Mouse (Mus musculus) ES-Bruce4 (cell line): ENCODE measurements at regions not wholly inside any gene's neighbourhood (a gene's known extent, or its start where the extent isn't known, plus 50 kb on each side); places are given as distances from the start of the nearest gene placed in this dataset.

Experiments
- H3K27ac ChIP-seq: 2 replicates; pipeline ENCODE4 v1.5.1; 2012; ENCODE audit warnings: low read length, inconsistent platforms; ENCODE audit not compliant: insufficient read depth
- H3K27me3 ChIP-seq: 2 replicates; pipeline ENCODE4 v1.6.1; 2012; ENCODE audit warnings: mild to moderate bottlenecking, low read length, inconsistent platforms; ENCODE audit not compliant: control insufficient read depth, poor library complexity, insufficient read depth, severe bottlenecking
- H3K36me3 ChIP-seq: 2 replicates; pipeline ENCODE4 v1.6.1; 2012; ENCODE audit warnings: inconsistent platforms, mild to moderate bottlenecking, low read length, moderate library complexity; ENCODE audit not compliant: control insufficient read depth, poor library complexity, insufficient read depth, severe bottlenecking
- H3K4me1 ChIP-seq: one replicate; pipeline ENCODE4 v1.8.1; 2011; ENCODE audit warnings: low read length; ENCODE audit not compliant: control insufficient read depth, insufficient read depth
- H3K4me3 ChIP-seq: 2 replicates; pipeline ENCODE4 v1.5.1; 2011; ENCODE audit warnings: low read depth, mild to moderate bottlenecking, low read length
- H3K9ac ChIP-seq: 2 replicates; pipeline ENCODE4 v1.6.1; 2012; ENCODE audit warnings: low read depth, mild to moderate bottlenecking, inconsistent platforms; ENCODE audit not compliant: poor library complexity, severe bottlenecking
- H3K9me3 ChIP-seq: replicated peaks from 2 replicates; pipeline ENCODE4 v1.6.1; 2012; ENCODE audit warnings: mild to moderate bottlenecking, low read length, inconsistent platforms; ENCODE audit not compliant: control insufficient read depth, poor library complexity, insufficient read depth, severe bottlenecking
- CTCF ChIP-seq: IDR thresholded peaks from one replicate; pipeline ENCODE4 v1.8.1; 2011; ENCODE audit warnings: low read depth, low read length
- EP300 ChIP-seq: IDR thresholded peaks from 2 replicates; pipeline ENCODE4 v1.6.1; 2011; ENCODE audit warnings: low read depth, low read length; ENCODE audit not compliant: insufficient read depth
- POLR2A ChIP-seq: IDR thresholded peaks from one replicate; pipeline ENCODE4 v1.8.1; 2011; ENCODE audit warnings: low read length; ENCODE audit not compliant: insufficient read depth

DNA sequence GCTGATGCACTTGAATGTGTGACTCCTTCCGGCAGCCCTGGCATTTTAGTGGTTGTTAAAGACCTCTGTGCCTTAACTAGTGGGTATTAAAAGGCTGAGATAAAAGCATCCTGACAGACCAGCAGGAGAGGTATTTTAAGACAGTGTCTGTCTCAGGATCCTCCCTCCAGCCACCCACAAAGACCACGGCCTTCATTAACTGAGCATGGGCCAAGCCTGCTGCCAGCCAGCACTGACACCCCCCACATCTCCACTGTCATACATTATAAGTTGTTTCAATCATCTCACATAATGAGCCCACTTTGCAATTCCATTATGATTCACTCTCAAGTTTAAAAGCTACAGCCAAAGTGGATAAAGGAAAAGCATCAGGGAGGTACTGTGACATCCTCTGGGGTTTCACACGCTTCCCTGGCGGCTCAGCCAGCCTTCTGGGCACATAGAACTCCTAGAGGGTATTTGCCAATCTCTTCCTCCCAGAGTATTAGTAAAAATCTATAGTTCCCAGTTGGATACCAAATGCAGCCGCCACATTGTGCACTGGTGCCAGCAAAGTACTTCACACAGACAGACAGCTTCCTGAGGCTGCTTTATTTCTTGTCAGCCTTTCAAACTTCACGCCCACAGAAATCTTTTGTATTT lies 333.8 kb downstream of the Olfr1505 start:
- Histone ChIP-seq H3K4me1 (no peaks in the 10 kb centered on the region), H3K9me3 (no peaks in the 10 kb centered on the region), H3K27ac (no peak overlapping the region), H3K4me3 (no peak overlapping the region), H3K9ac (no peak overlapping the region), H3K27me3 (no peaks in the 10 kb centered on the region), H3K36me3 (no peaks in the 10 kb centered on the region)
- TF ChIP-seq EP300, result no peak
- no peak for TF ChIP-seq POLR2A
- TF ChIP-seq CTCF, result no peak

DNA sequence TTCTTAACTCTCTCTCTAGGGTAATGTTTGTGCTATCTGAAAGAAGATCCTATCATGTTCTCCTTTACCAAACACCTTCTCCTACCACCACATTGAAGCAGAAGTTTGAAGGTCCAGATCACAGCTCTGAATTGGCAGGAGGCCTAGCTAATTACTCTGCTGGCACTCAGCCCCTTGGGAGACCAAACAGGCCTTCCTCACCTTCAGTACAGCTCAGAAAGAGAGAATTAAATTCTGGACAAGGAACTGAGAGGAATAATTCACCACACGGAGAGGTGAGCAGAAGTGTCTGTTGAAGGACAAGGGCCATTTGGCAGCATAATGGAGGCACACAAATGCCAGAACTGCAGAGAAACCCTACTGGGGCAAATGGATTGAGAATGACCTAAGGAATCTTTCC lies 334.6 kb downstream of the Olfr1505 start:
- Histone ChIP-seq H3K9me3 (no peaks in the 10 kb centered on the region), H3K36me3 (no peaks in the 10 kb centered on the region), H3K27ac (no peak overlapping the region), H3K9ac (no peak overlapping the region), H3K4me3 (no peak overlapping the region), H3K27me3 (no peaks in the 10 kb centered on the region), H3K4me1 (no peaks in the 10 kb centered on the region)
- TF ChIP-seq EP300 (no peak), CTCF (no peak), POLR2A (no peak)

DNA sequence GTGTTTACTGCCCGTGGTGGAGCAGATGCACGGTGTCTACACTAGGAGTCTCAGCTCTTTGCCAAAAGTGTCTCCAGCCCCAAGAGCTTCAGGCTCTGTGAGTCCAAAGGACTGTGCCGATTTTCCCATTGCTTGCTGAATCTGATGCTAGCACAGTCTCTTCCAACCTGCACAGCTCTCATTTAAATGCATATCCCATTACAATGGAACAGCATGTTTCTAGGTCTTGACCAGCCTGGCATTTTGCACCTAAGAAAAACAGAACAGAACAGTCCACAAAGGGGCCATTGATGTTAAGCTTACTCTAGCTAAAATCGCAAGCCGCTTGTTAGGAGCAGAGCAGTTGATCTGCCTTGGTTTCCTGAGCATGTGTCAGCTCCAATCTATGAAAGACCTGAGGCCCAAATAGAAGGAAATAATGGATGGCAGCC lies 339.2 kb downstream of the Tle4 start:
- no peak overlapping the region for H3K4me3 ChIP-seq
- H3K36me3 ChIP-seq, result no peaks in the 10 kb centered on the region
- H3K27me3 ChIP-seq, result no peaks in the 10 kb centered on the region; the same call in 1 of the 2 replicates
- H3K9ac ChIP-seq, result no peak overlapping the region
- no peak overlapping the region for H3K27ac ChIP-seq
- H3K9me3 ChIP-seq, result no peaks in the 10 kb centered on the region
- H3K4me1 ChIP-seq, result no peaks in the 10 kb centered on the region
- TF ChIP-seq POLR2A, result no peak
- no peak for TF ChIP-seq CTCF
- no peak for TF ChIP-seq EP300

DNA sequence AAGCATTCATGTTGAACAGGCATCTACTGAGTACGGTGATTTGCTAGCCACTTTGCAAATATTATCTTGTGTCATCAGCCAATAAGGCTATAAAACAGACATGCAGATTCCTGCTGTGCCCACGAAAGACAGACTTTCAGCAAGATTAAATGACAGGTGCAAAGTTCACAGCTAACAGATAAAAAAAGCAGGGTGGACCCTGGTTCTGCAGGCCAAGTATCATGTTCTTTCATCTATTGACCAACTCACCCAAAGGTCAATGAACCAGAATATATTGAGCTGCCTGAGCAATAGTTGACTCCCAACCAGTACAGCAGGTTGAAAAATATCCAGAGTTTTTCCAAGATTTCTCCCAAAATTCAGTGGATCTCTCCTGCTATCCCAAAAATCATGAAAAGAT lies 338.6 kb downstream of the Tle4 start:
- no peak overlapping the region for H3K4me3 ChIP-seq
- no peaks in the 10 kb centered on the region for H3K4me1 ChIP-seq
- no peak overlapping the region for H3K27ac ChIP-seq
- TF ChIP-seq EP300 (no peak), CTCF (no peak), POLR2A (no peak)
- no peak overlapping the region for H3K9ac ChIP-seq
- H3K9me3 ChIP-seq, result no peaks in the 10 kb centered on the region
- H3K36me3 ChIP-seq, result no peaks in the 10 kb centered on the region
- no peaks in the 10 kb centered on the region; the same call in 1 of the 2 replicates for H3K27me3 ChIP-seq

DNA sequence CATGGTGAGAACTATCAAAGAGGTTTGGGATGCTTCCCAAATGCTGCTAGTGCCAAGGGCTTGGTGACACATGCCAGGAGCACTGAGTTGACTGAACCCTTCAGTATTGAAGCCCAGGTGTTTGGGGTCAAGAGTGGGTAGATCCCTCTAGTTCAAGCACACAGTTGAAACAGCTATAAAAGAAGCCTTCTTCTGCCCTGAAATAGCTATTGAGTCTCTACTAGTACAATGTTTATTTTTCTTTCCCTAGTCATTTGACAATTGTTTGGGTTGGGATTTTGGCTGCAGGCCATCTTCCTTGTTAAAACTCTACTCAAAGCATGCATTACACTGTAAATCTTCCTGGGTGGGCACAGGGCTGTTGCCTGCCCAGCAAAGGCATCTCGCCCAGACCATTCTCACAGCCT lies 308.5 kb downstream of the Tle4 start:
- Histone ChIP-seq H3K36me3 (no peaks in the 10 kb centered on the region), H3K9ac (no peak overlapping the region), H3K4me1 (no peaks in the 10 kb centered on the region), H3K4me3 (no peak overlapping the region), H3K27me3 (no peaks in the 10 kb centered on the region), H3K27ac (no peak overlapping the region), H3K9me3 (no peaks in the 10 kb centered on the region)
- TF ChIP-seq EP300, result no peak
- TF ChIP-seq POLR2A, result no peak
- no peak for TF ChIP-seq CTCF

DNA sequence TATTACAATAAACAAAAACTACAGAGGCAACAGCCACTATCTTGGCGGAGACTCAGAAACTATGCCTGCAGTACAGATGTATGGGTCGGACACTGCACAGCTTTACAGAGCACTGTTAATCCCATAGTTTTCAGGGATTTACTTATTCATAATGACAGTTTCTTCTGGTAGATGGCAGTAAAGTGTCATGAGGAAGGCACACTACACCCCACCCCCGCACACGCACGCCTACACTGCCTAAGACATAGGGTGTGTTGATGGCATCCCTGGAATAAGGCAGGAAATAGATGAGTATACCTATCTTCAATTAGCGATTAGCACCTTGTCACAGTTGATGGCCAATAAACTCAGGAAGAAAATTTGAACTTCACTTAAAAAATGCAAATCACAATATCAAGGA lies 306.9 kb downstream of the Tle4 start:
- no peaks in the 10 kb centered on the region for H3K27me3 ChIP-seq
- no peak overlapping the region for H3K4me3 ChIP-seq
- no peaks in the 10 kb centered on the region for H3K4me1 ChIP-seq
- no peaks in the 10 kb centered on the region for H3K36me3 ChIP-seq
- TF ChIP-seq POLR2A, result no peak
- no peak for TF ChIP-seq CTCF
- TF ChIP-seq EP300, result no peak
- no peak overlapping the region for H3K9ac ChIP-seq
- no peaks in the 10 kb centered on the region for H3K9me3 ChIP-seq
- H3K27ac ChIP-seq, result no peak overlapping the region
